Mouse (Mus musculus) hindbrain, embryonic 10.5 days (tissue): Measurements from ENCODE around the gene Zfp652. TPM values are rescaled to one million over a fixed set of nuclear protein-coding genes. Genes with fewer than 3 reads are reported as not detected.
"Not testable (repeated sequence)": the region's sequence is repeated elsewhere in the genome, so short reads cannot be mapped to it uniquely, and the experiment has no call there.

Source experiments
- DNase-seq: peaks from one replicate; pipeline ENCODE4 v3.0.0-alpha.2; 2017; ENCODE audit warnings: low spot score
- H3K27ac ChIP-seq: fragments of 300-500 bp; sonication (generic); 2 replicates; pipeline ENCODE4 v1.5.1; 2016; ENCODE audit warnings: mild to moderate bottlenecking, moderate library complexity
- H3K27me3 ChIP-seq: fragments of 300-500 bp; sonication (generic); 2 replicates; pipeline ENCODE4 v1.6.1; 2016; ENCODE audit warnings: mild to moderate bottlenecking; ENCODE audit not compliant: poor library complexity, insufficient read depth, severe bottlenecking
- H3K36me3 ChIP-seq: fragments of 300-500 bp; sonication (generic); 2 replicates; pipeline ENCODE4 v1.6.1; 2016; ENCODE audit warnings: mild to moderate bottlenecking, moderate library complexity
- H3K4me1 ChIP-seq: fragments of 300-500 bp; sonication (generic); replicated peaks from 2 replicates; pipeline ENCODE4 v1.6.1; 2016; ENCODE audit warnings: mild to moderate bottlenecking
- H3K4me3 ChIP-seq: fragments of 300-500 bp; sonication (generic); 2 replicates; pipeline ENCODE4 v1.5.1; 2016; ENCODE audit warnings: mild to moderate bottlenecking, moderate library complexity
- H3K9me3 ChIP-seq: fragments of 300-500 bp; sonication (generic); 2 replicates; pipeline ENCODE4 v1.6.1; 2016; ENCODE audit warnings: mild to moderate bottlenecking, moderate library complexity
- WGBS: fragments of 180-500 bp; shearing (Covaris S2); methylation state at CpG from one replicate; pipeline ENCODE4 v1.1.7; 2016; 5-methylcytosine and 5-hydroxymethylcytosine counted together
- polyA plus RNA-seq: library from polyadenylated mRNA; unstranded; fragments of >200 nt; fragmentation: Nextera tagmentation; extraction: Ambion mirVana; gene quantifications from 2 replicates; pipeline ENCODE4 v1.2.1, GENCODE M21; 2016

Gene Zfp652
- polyA plus RNA-seq, 1 experiment from 2014 or later: 16.7 TPM

DNA sequence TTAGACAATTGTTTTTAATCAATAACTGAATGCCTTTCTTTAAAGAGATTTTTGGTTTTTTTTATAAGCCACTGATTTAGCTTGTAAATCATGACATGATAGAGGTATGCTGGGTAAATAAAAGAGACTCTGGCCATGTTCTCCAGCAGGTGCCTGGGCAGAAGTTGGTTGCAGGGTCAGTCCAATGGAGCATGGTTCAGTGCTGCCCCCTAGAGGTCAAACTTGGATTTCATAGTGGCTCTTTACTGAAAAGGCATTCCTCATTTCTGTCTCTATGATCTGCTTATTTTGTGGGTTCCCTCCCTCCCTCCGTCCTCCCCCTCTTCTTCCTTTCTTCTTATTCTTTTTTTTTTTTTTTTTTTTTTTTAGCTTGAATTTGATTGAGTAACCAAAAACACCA is 38.5 kb downstream of the Zfp652 start:
- Histone ChIP-seq H3K9me3 (no peaks in the 10 kb centered on the region), H3K27me3 (no peaks in the 10 kb centered on the region), H3K4me3 (no peak overlapping the region), H3K36me3 (peaks cover 53% of the 10 kb centered on the region), H3K4me1 (no peaks in the 10 kb centered on the region), H3K27ac (no peak overlapping the region)
- WGBS: 14% methylated on average over 1 of the region's 1 CpGs
- peak; percentile 67 for DNase-seq

- H3K27ac ChIP-seq: not testable (repeated sequence)
- peaks cover 64% of the 10 kb centered on the region for H3K36me3 ChIP-seq
Observed at GRCm38 (mm10) chr11:95755137-95755536, 42.7 kb downstream of the Zfp652 start.

DNA sequence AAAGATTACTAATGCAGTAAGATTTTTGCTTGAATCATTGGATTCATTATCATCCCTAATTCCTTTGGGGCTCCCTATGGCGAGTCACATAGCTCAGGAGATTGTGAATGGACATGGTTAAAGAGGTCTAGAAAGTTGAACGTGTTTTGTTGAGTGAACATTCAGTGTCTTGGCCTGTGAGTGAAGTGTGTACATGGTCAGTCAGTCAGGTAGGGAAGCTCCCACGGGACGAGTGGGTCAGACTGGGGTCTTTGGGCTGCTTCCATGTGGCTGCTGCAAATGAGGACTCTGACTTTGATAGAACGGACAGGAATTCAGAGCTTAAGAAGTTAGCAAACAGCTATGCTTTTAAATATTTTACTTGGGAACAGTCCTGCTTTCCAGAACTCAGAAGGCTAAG is 48.0 kb downstream of the Zfp652 start:
- no peaks in the 10 kb centered on the region for H3K9me3 ChIP-seq
- peaks cover 62% of the 10 kb centered on the region for H3K36me3 ChIP-seq
- H3K4me3 ChIP-seq: no peak overlapping the region
- H3K27me3 ChIP-seq: no peaks in the 10 kb centered on the region
- no peaks in the 10 kb centered on the region for H3K4me1 ChIP-seq
- no peak overlapping the region for H3K27ac ChIP-seq
- no peak for DNase-seq
- 93% methylated on average over 5 of the region's 5 CpGs for WGBS

More at GRCm38 (mm10) chr11:95755137-95755536, 42.7 kb downstream of the Zfp652 start:
- WGBS: 97% methylated on average over 4 of the region's 4 CpGs
- not testable (repeated sequence) for DNase-seq, H3K4me3 ChIP-seq, H3K9me3 ChIP-seq, H3K27me3 ChIP-seq, H3K4me1 ChIP-seq

DNA sequence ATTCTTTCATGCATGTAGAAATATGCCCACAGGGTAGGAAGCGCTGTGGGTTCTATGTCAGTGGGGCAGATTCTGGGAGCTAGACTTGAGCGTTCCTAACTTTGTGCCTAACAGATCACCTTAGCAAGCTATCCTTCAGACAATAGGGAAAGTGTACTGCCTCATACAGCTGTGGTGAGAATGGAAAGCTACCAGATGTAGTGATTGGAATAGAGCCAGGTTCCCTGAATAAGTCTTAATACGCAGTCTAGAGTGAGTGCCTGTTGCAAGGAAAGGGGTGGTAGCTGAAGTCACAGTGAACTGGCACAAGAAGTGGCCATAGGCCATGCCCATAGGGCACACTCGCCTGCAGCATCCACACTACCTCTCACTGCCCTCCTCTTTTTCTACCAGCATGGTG is 50.5 kb downstream of the Zfp652 start:
- no peaks in the 10 kb centered on the region for H3K4me1 ChIP-seq
- peaks cover 45% of the 10 kb centered on the region for H3K36me3 ChIP-seq

GRCm38 (mm10) chr11:95764806-95765205 is 52.3 kb downstream of the Zfp652 start:
- Histone ChIP-seq H3K4me1 (no peaks in the 10 kb centered on the region), H3K27ac (no peak overlapping the region), H3K9me3 (no peaks in the 10 kb centered on the region), H3K4me3 (no peak overlapping the region), H3K27me3 (no peaks in the 10 kb centered on the region), H3K36me3 (peaks cover 43% of the 10 kb centered on the region)
- WGBS: 70% methylated on average over 8 of the region's 8 CpGs
- DNase-seq: no peak

More for the DNA sequence above, 50.5 kb downstream of the Zfp652 start:
- Histone ChIP-seq H3K27me3 (no peaks in the 10 kb centered on the region), H3K9me3 (no peaks in the 10 kb centered on the region), H3K27ac (no peak overlapping the region), H3K4me3 (no peak overlapping the region)
- no peak for DNase-seq
- 97% methylated on average over 4 of the region's 4 CpGs for WGBS

DNA sequence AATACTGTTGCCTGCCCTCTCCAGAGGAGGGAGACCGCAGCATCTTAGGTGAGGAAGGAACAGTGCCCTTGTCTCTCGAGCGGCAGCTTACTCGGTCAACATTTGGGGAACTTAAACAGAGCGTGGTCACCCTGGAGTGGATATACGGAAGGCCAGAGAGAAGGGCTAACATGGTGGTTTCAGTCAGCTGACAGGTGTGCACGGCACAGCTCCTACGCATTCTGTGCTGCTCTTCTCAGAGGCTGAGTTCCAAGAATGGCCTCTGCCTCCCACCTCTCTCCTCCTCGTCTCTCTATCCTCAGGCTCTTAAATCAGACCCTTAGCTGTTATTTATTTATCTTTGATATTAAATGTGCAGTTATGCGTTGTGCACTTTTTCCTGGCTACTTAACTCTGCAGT is 52.9 kb downstream of the Zfp652 start:
- H3K27ac ChIP-seq: no peak overlapping the region
- no peaks in the 10 kb centered on the region for H3K4me1 ChIP-seq
- H3K4me3 ChIP-seq: no peak overlapping the region
- 89% methylated on average over 10 of the region's 10 CpGs for WGBS
- peaks cover 41% of the 10 kb centered on the region for H3K36me3 ChIP-seq
- H3K9me3 ChIP-seq: no peaks in the 10 kb centered on the region
- no peak for DNase-seq
- H3K27me3 ChIP-seq: no peaks in the 10 kb centered on the region

DNA sequence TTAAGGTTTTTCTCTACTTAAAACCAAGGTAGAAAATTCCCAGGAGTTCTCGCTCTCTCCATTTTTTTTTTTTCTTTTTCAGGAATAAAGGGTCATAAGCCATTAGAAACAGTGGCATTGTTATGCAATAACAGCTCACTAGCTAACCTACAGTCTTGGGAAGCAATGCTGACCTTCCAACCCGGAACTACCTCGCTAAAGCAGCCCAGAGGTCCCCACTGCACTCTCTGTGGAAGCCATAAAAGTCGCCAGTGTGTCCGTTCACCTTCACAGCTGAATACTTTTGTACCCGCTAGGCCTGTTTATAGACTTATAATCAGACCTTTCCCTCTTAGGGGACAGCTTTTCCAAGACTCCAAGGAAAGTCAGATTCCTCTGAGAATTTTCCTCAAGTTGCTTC is 55.8 kb downstream of the Zfp652 start:
- H3K36me3 ChIP-seq: peaks cover 29% of the 10 kb centered on the region
- WGBS: 88% methylated on average over 6 of the region's 6 CpGs
- DNase-seq: no peak

DNA sequence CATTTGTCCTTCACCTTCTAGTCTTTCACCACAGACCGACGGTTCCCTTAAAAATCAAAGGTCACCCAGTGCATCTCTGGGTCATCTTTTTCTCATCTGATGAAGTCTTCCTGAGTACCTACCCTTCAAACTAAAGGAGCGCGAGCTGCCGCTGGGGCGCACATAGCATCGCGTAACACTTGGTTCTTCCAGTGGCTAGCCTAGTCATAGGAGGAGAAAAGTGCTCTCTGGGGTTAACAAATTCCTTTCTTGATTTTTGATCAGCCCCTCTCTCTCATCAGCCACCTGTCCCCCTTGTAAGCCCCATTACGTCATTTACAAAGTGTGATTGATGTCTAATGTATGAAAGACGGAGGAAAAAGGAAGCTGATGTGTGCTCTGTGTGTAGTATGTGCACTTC is 56.7 kb downstream of the Zfp652 start:
- no peaks in the 10 kb centered on the region for H3K9me3 ChIP-seq
- DNase-seq: no peak
- 88% methylated on average over 10 of the region's 10 CpGs for WGBS

More for the DNA sequence above, 55.8 kb downstream of the Zfp652 start:
- Histone ChIP-seq H3K27ac (no peak overlapping the region), H3K27me3 (no peaks in the 10 kb centered on the region), H3K4me1 (peaks cover 11% of the 10 kb centered on the region), H3K4me3 (no peak overlapping the region), H3K9me3 (no peaks in the 10 kb centered on the region)

DNA sequence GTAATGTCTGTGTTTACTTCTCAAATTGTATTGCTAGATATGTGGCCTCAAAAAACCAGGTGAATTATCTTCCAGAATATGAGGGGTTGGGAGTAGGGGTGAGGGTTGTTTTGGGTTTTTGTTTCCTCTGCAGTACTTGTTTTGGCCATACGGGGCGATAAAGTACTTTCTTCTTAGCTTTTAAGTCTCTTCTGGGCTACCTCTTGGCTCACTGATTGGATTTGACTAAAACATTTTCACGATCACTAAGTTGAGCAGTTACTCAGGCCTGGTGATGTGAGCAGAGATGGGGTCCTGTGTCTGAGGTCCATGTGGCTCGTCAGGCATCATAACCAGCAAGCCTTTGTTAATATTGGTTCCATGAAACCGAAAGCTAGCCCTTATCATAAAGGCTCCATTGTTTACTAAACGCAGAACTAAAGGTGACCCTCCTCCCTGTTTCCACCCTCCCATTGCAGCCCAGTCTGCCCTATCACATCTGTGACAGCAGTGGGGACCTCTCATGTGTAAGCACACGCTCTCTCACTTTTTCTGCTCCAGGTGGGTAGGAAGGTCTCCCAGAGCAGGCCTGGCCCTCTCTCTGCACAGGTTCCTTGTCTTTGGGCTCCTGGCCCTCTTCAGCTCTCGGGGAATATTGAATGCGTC is 58.4 kb downstream of the Zfp652 start:
- no peak for DNase-seq
- Histone ChIP-seq H3K4me1 (peaks cover 11% of the 10 kb centered on the region), H3K36me3 (peaks cover 8% of the 10 kb centered on the region; the same call in 1 of the 2 replicates), H3K9me3 (no peaks in the 10 kb centered on the region), H3K4me3 (no peak overlapping the region), H3K27ac (0 out of 2 replicates have a peak overlapping the region, but pooled peaks have one; percentile 40), H3K27me3 (no peaks in the 10 kb centered on the region)
- WGBS: 66% methylated on average over 9 of the region's 9 CpGs

More for the DNA sequence above, 56.7 kb downstream of the Zfp652 start:
- Histone ChIP-seq H3K4me1 (peaks cover 11% of the 10 kb centered on the region), H3K36me3 (peaks cover 20% of the 10 kb centered on the region), H3K4me3 (no peak overlapping the region), H3K27me3 (no peaks in the 10 kb centered on the region), H3K27ac (no peak overlapping the region)

- Histone ChIP-seq H3K36me3 (peaks cover 8% of the 10 kb centered on the region; the same call in 1 of the 2 replicates), H3K4me1 (peaks cover 11% of the 10 kb centered on the region), H3K27ac (no peak overlapping the region), H3K9me3 (no peaks in the 10 kb centered on the region), H3K4me3 (no peak overlapping the region), H3K27me3 (no peaks in the 10 kb centered on the region)
- WGBS: 86% methylated on average over 8 of the region's 8 CpGs
- DNase-seq: no peak
Observed at GRCm38 (mm10) chr11:95771665-95772064, 59.2 kb downstream of the Zfp652 start.

- Histone ChIP-seq H3K4me3 (no peak overlapping the region), H3K9me3 (no peaks in the 10 kb centered on the region), H3K4me1 (peaks cover 11% of the 10 kb centered on the region), H3K27ac (no peak overlapping the region), H3K36me3 (peaks cover 8% of the 10 kb centered on the region; the same call in 1 of the 2 replicates), H3K27me3 (no peaks in the 10 kb centered on the region)
- WGBS: 92% methylated on average over 3 of the region's 3 CpGs
- DNase-seq: no peak
Observed at GRCm38 (mm10) chr11:95773264-95773663, 60.8 kb downstream of the Zfp652 start.

GRCm38 (mm10) chr11:95777323-95778297 is 65.1 kb downstream of the Zfp652 start:
- Histone ChIP-seq H3K27ac (no peak overlapping the region), H3K27me3 (no peaks in the 10 kb centered on the region), H3K9me3 (no peaks in the 10 kb centered on the region), H3K4me1 (no peaks in the 10 kb centered on the region), H3K36me3 (no peaks in the 10 kb centered on the region; the same call in 1 of the 2 replicates), H3K4me3 (no peak overlapping the region)
- 87% methylated on average over 17 of the region's 17 CpGs for WGBS
- no peak for DNase-seq

DNA sequence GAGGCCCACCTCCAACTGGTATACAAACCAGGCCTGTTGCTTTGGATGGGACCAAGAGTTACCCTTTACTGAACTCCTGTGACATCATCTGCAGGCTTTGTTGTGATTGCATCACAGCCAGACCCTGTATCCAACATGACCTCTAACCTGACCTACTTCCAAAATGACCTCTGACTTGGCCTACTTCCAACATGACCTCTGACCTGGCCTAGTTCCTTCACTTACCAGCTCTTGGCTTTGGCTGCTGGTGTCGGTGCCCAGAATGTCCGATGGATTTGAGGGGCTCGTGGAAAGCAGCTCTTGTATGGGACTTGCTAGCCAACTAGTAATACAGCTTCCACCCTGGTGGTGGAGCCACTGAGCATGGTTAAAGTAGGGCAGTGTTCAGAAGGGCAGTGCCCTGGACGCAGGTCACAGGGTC is 66.4 kb downstream of the Zfp652 start:
- Histone ChIP-seq H3K36me3 (no peaks in the 10 kb centered on the region; the same call in 1 of the 2 replicates), H3K27ac (no peak overlapping the region), H3K4me3 (no peak overlapping the region), H3K4me1 (no peaks in the 10 kb centered on the region), H3K9me3 (no peaks in the 10 kb centered on the region), H3K27me3 (no peaks in the 10 kb centered on the region)
- DNase-seq: no peak
- 76% methylated on average over 4 of the region's 4 CpGs for WGBS
